Mouse (Mus musculus) NIH3T3 (cell line): ENCODE data around the gene Cfap77.

Experiments
- DNase-seq: peaks from one replicate; pipeline ENCODE4 v3.0.0-alpha.2; 2012; ENCODE audit warnings: low read depth

Gene Cfap77

GRCm38 (mm10) chr2:28903871-28904270 lies 151.0 kb downstream of the Cfap77 start:
- DNase-seq: no peak

GRCm38 (mm10) chr2:28902291-28902690 lies 152.6 kb downstream of the Cfap77 start:
- DNase-seq: no peak

DNA sequence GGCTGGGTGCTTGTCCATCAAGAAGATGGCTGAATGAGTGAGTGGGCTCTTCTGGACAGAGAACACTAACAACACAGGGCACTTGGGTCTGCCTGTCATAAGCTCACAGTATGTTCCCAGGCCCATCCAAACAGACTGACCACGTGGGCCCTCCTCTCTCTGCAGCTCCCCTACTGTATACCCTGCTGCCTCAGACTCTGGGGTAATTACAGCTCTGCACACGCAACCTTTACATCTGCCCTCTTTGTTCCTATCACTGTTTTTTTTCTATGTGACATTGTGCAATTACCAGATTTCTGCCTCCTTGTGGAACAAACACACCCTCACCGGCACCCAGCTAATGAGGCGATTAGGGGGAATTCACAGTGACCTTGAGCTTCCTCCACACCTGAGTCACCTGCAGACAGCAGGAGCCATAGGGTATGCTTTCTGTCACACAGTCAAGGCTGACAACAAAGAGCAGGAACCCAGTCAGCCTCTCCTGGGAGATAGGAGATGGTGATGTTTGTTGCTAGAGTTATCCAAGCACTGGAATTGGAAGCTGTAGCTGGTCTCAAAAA lies 157.4 kb downstream of the Cfap77 start:
- no peak for DNase-seq

DNA sequence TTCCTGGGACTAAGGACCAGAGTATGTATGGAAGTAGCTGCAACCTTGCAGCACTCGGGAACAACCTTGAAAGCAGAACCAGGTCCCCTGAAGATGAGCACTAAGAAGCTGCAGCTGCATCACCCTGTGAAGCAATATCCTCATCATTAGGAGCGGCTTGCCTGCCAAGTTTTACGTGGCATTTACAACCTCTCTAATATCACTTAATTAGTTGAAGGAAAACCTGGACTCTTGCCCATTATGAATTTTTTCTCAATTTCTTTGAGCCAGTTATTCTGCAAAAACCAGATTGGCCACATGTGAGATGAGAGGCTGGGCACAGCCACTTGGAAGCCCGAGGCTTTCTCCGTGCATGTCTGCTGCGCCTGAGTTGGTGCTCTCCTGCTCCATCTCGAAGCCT lies 159.0 kb downstream of the Cfap77 start:
- no peak for DNase-seq

- DNase-seq: no peak
Measured at GRCm38 (mm10) chr2:28893526-28893925, 161.3 kb downstream of the Cfap77 start.

- DNase-seq: no peak
Measured at GRCm38 (mm10) chr2:28892796-28893195, 162.1 kb downstream of the Cfap77 start.

- no peak for DNase-seq
Measured at GRCm38 (mm10) chr2:28884914-28885313, 170.0 kb downstream of the Cfap77 start.

DNA sequence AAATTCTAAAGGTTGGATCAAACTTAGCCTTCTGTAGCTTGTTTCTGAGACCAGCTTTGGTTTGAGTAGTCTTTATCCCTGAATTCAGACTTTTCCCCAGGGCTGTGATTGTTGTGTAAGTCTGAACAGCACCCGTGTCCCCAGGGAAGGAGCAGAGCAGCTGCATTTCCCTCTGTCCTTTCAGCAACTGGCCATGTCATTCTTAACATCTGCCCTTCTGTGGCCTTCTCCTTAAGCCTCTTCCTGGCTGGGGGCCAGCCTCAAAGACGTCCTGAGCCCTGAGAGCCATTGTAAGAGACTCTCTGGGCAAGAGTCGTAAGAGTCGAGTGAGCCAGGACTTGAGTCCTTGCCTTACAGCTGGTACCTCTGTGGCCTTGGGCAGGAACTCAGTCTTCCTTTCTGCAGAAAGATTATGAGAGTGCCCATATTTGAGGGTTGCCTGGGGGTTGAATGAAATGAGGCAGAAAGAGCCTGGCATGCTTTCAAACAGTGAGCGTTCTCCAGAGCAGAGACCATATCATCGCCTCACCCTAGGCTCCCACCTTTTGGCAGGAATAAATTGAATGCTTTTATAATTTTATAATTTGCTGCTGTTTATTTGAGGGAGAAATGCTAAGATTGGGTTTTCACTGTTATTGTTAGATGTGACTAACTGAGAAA lies 171.9 kb downstream of the Cfap77 start:
- DNase-seq: no peak

DNA sequence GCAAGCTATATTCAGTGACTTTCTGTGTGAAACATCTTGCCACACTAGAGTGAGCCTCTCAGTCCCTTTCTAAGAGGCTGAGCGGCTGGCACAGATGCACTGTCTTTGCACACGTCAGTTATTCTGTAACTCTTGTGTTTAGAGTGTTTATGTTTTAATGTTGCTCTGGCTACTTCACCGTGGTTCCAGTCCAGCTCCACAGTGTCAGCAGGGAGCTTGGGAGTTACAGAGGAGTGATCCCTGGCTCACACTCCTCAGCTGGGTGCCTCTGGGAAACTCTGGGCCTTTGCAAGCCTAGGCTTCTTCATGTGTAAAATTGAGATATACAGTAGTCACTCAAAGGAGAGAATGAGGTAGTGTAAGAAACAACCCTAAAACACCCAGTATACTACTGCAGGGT lies 172.8 kb downstream of the Cfap77 start:
- DNase-seq: no peak

DNA sequence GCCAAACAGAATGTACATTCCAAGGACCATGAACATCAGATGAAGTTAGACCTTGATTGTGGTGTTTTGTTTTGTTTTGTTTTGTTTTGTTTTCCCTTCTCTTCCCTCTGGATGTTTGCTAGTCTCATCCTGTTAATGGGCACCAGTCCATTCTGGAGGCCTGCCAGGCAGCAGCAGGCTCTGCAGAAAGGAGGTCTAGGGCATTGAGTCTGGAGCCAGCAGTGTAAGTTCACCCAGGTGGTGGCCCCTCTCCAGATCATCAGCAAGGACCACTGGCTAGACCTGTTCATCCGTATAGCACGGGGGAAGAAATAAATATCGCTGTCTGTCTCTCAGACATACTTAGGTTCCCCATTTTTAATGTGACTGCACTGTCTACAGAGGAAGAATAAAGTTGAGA lies 173.6 kb downstream of the Cfap77 start:
- DNase-seq: no peak
